Mouse (Mus musculus) liver, embryonic 15.5 days (tissue): ENCODE results near the gene Hdac11. TPM values are rescaled to one million over a fixed set of nuclear protein-coding genes. Genes with fewer than 3 reads are reported as not detected.
"Not testable (repeated sequence)": the region's sequence is repeated elsewhere in the genome, so short reads cannot be mapped to it uniquely, and the experiment has no call there.

ENCODE experiments used
- ATAC-seq: fragments of 200-750 bp; cut with Nextera tagmentation; 2 replicates; pipeline ENCODE4 v1.8.0; 2017; ENCODE audit warnings: moderate number of reproducible peaks, mild to moderate bottlenecking, moderate library complexity; ENCODE audit not compliant: insufficient read depth
- H3K27ac ChIP-seq: fragments of 300-500 bp; sonication (generic); replicated peaks from 2 replicates; pipeline ENCODE4 v1.5.1; 2015; ENCODE audit warnings: mild to moderate bottlenecking, inconsistent platforms
- H3K27me3 ChIP-seq: fragments of 300-500 bp; sonication (generic); 2 replicates; pipeline ENCODE4 v1.6.1; 2015; ENCODE audit warnings: mild to moderate bottlenecking, inconsistent platforms
- H3K36me3 ChIP-seq: fragments of 300-500 bp; sonication (generic); replicated peaks from 2 replicates; pipeline ENCODE4 v1.6.1; 2015; ENCODE audit warnings: moderate library complexity, mild to moderate bottlenecking, inconsistent platforms
- H3K4me1 ChIP-seq: fragments of 300-500 bp; sonication (generic); replicated peaks from 2 replicates; pipeline ENCODE4 v1.6.1; 2015; ENCODE audit warnings: inconsistent platforms
- H3K4me2 ChIP-seq: fragments of 300-500 bp; sonication (generic); 2 replicates; pipeline ENCODE4 v1.6.1; 2015; ENCODE audit warnings: moderate library complexity, mild to moderate bottlenecking, inconsistent platforms
- H3K4me3 ChIP-seq: fragments of 300-500 bp; sonication (generic); replicated peaks from 2 replicates; pipeline ENCODE4 v1.5.1; 2015; ENCODE audit warnings: mild to moderate bottlenecking, inconsistent platforms
- H3K9ac ChIP-seq: fragments of 300-500 bp; sonication (generic); 2 replicates; pipeline ENCODE4 v1.6.1; 2015; ENCODE audit warnings: moderate library complexity, mild to moderate bottlenecking, inconsistent platforms
- H3K9me3 ChIP-seq: fragments of 300-500 bp; sonication (generic); replicated peaks from 2 replicates; pipeline ENCODE4 v1.6.1; 2016; ENCODE audit warnings: inconsistent platforms
- WGBS: fragments of 180-500 bp; shearing (Covaris S2); methylation state at CpG from one replicate; pipeline ENCODE4 v1.1.7; 2015; ENCODE audit warnings: mixed read lengths; ENCODE audit not compliant: insufficient replicate concordance; 5-methylcytosine and 5-hydroxymethylcytosine counted together
- polyA plus RNA-seq: library from polyadenylated mRNA; unstranded; fragments of >200 nt; fragmentation: Nextera tagmentation; extraction: Ambion mirVana; gene quantifications from 2 replicates; pipeline ENCODE4 v1.2.1, GENCODE M21; 2015

The Hdac11 gene
- polyA plus RNA-seq, 1 experiment from 2014 or later = 5.9 TPM

GRCm38 (mm10) chr6:91116244-91117145, 40.0 kb upstream of the Hdac11 start, which contains the start of gene Nup210:
Gene Nup210, minus strand, starts transcription at chr6:91116829.
- WGBS = under 1% methylated on average over 92 of the region's 93 CpGs
- Histone ChIP-seq H3K4me1 (peaks cover 74% of the 10 kb centered on the region), H3K36me3 (peaks cover 17% of the 10 kb centered on the region), H3K9me3 (no peaks in the 10 kb centered on the region), H3K4me3 (peak within 1 kb of the TSS; percentile 99), H3K9ac (peak within 1 kb of the TSS; percentile 97), H3K4me2 (peak within 1 kb of the TSS; percentile 99), H3K27ac (peak within 1 kb of the TSS; percentile 95), H3K27me3 (peaks cover 5% of the 10 kb centered on the region; the same call in 1 of the 2 replicates)
- ATAC-seq = peak; percentile 89

GRCm38 (mm10) chr6:91117149-91117548, 39.3 kb upstream of the Hdac11 start:
- H3K9me3 ChIP-seq = no peaks in the 10 kb centered on the region
- H3K36me3 ChIP-seq = peaks cover 10% of the 10 kb centered on the region
- peak overlapping the region; percentile 99 for H3K4me3 ChIP-seq
- peak overlapping the region; percentile 97 for H3K9ac ChIP-seq
- peak overlapping the region; percentile 95 for H3K27ac ChIP-seq
- WGBS = 6% methylated on average over 9 of the region's 9 CpGs
- H3K4me1 ChIP-seq = peaks cover 70% of the 10 kb centered on the region
- peaks cover 5% of the 10 kb centered on the region; the same call in 1 of the 2 replicates for H3K27me3 ChIP-seq
- no peak for ATAC-seq
- H3K4me2 ChIP-seq = peak overlapping the region; percentile 99

GRCm38 (mm10) chr6:91118526-91118925, 37.9 kb upstream of the Hdac11 start:
- Histone ChIP-seq H3K9ac (no peak overlapping the region), H3K36me3 (no peaks in the 10 kb centered on the region), H3K27me3 (peaks cover 9% of the 10 kb centered on the region), H3K4me2 (no peak overlapping the region), H3K4me3 (no peak overlapping the region), H3K27ac (no peak overlapping the region), H3K9me3 (no peaks in the 10 kb centered on the region), H3K4me1 (peaks cover 57% of the 10 kb centered on the region)
- ATAC-seq = no peak

- no peak for ATAC-seq
- H3K27ac ChIP-seq = 0 out of 2 replicates have a peak overlapping the region, but pooled peaks have one; percentile 38
- WGBS = 82% methylated on average over 2 of the region's 2 CpGs
- H3K36me3 ChIP-seq = no peaks in the 10 kb centered on the region
- peaks cover 40% of the 10 kb centered on the region for H3K4me1 ChIP-seq
- peaks cover 20% of the 10 kb centered on the region for H3K27me3 ChIP-seq
- H3K4me2 ChIP-seq = no peak overlapping the region
- no peak overlapping the region for H3K4me3 ChIP-seq
- no peak overlapping the region for H3K9ac ChIP-seq
- no peaks in the 10 kb centered on the region for H3K9me3 ChIP-seq
Observed at GRCm38 (mm10) chr6:91120206-91120605, 36.3 kb upstream of the Hdac11 start.

- H3K9ac ChIP-seq, H3K27ac ChIP-seq, H3K36me3 ChIP-seq, H3K9me3 ChIP-seq, H3K4me2 ChIP-seq, H3K4me3 ChIP-seq, ATAC-seq: not testable (repeated sequence)
- H3K27me3 ChIP-seq = peaks cover 29% of the 10 kb centered on the region
- 88% methylated on average over 7 of the region's 7 CpGs for WGBS
- H3K4me1 ChIP-seq = peaks cover 32% of the 10 kb centered on the region
Observed at GRCm38 (mm10) chr6:91121089-91121488, 35.4 kb upstream of the Hdac11 start.

GRCm38 (mm10) chr6:91123453-91123852, 33.0 kb upstream of the Hdac11 start:
- WGBS = 70% methylated on average over 3 of the region's 3 CpGs
- no peak for ATAC-seq
- Histone ChIP-seq H3K4me2 (no peak overlapping the region), H3K27me3 (peaks cover 47% of the 10 kb centered on the region), H3K36me3 (no peaks in the 10 kb centered on the region), H3K9ac (no peak overlapping the region), H3K4me1 (peaks cover 13% of the 10 kb centered on the region; the same call in 1 of the 2 replicates), H3K9me3 (no peaks in the 10 kb centered on the region), H3K4me3 (no peak overlapping the region), H3K27ac (no peak overlapping the region)

GRCm38 (mm10) chr6:91124286-91125227, 31.9 kb upstream of the Hdac11 start:
- Histone ChIP-seq H3K36me3 (no peaks in the 10 kb centered on the region), H3K9me3 (no peaks in the 10 kb centered on the region; the same call in 1 of the 2 replicates), H3K4me3 (no peak overlapping the region), H3K27ac (no peak overlapping the region), H3K27me3 (peaks cover 52% of the 10 kb centered on the region), H3K9ac (no peak overlapping the region), H3K4me1 (peaks cover 17% of the 10 kb centered on the region; the same call in 1 of the 2 replicates), H3K4me2 (no peak overlapping the region)
- ATAC-seq = no peak
- 23% methylated on average over 7 of the region's 7 CpGs for WGBS

GRCm38 (mm10) chr6:91125228-91125585, 31.3 kb upstream of the Hdac11 start:
- no peaks in the 10 kb centered on the region; the same call in 1 of the 2 replicates for H3K9me3 ChIP-seq
- peaks cover 52% of the 10 kb centered on the region for H3K27me3 ChIP-seq
- no peak overlapping the region for H3K9ac ChIP-seq
- peaks cover 19% of the 10 kb centered on the region for H3K4me1 ChIP-seq
- H3K4me3 ChIP-seq = no peak overlapping the region
- no peak for ATAC-seq
- no peak overlapping the region for H3K4me2 ChIP-seq
- H3K27ac ChIP-seq = no peak overlapping the region
- no peaks in the 10 kb centered on the region for H3K36me3 ChIP-seq
- WGBS = 61% methylated on average over 2 of the region's 2 CpGs

GRCm38 (mm10) chr6:91128996-91129395, 27.5 kb upstream of the Hdac11 start:
- Histone ChIP-seq H3K4me3 (no peak overlapping the region), H3K4me1 (peaks cover 37% of the 10 kb centered on the region), H3K9me3 (no peaks in the 10 kb centered on the region; the same call in 1 of the 2 replicates), H3K36me3 (no peaks in the 10 kb centered on the region), H3K9ac (no peak overlapping the region), H3K27me3 (peaks cover 48% of the 10 kb centered on the region), H3K27ac (no peak overlapping the region), H3K4me2 (no peak overlapping the region)
- WGBS = 45% methylated on average over 4 of the region's 4 CpGs
- no peak for ATAC-seq

GRCm38 (mm10) chr6:91130856-91131255, 25.6 kb upstream of the Hdac11 start:
- ATAC-seq = peak; percentile 75
- Histone ChIP-seq H3K9me3 (no peaks in the 10 kb centered on the region; the same call in 1 of the 2 replicates), H3K4me2 (no peak overlapping the region), H3K36me3 (no peaks in the 10 kb centered on the region), H3K4me3 (no peak overlapping the region), H3K9ac (no peak overlapping the region), H3K27me3 (peaks cover 36% of the 10 kb centered on the region), H3K4me1 (peaks cover 37% of the 10 kb centered on the region), H3K27ac (0 out of 2 replicates have a peak overlapping the region, but pooled peaks have one; percentile 25)
- 22% methylated on average over 1 of the region's 1 CpGs for WGBS
